Mouse (Mus musculus): ENCODE measurements at regions not wholly inside any gene's neighbourhood (a gene's known extent, or its start where the extent isn't known, plus 50 kb on each side); places are given as distances from the start of the nearest gene placed in this dataset.

- no peak for ATAC-seq (replicated peaks in 1 of 2; ENCODE audit: insufficient read depth in 1 of 2, low FRiP score in 2 of 2, low TSS enrichment in 1 of 2, low read depth in 1 of 2, poor library complexity in 2 of 2, severe bottlenecking in 2 of 2)
Measured at GRCm38 (mm10) chr3:155409371-155409770, 316.1 kb downstream of the Lrriq3 start.

DNA sequence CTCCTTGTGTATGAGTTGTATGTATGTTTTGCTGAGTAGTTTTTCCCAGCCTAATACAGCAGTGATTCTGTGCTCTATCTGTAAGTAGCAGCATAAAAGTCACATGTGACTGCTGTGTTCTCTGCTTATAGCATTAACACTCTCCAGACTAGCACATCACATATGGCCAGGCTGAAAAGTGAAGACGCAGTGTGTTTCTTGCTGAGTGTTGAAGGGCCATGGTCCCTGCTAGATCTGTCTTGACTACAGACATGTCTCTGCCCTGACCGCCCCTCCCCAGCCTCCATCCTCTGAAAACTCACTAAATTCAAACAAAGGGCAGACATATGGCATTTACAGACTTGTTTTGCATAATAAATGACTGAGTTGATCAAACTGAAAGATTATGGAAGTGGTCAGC lies 316.6 kb downstream of the Lrriq3 start:
- ATAC-seq (replicated peaks in 1 of 2; ENCODE audit: insufficient read depth in 1 of 2, low FRiP score in 2 of 2, low TSS enrichment in 1 of 2, low read depth in 1 of 2, poor library complexity in 2 of 2, severe bottlenecking in 2 of 2) = no peak

- no peak for ATAC-seq (replicated peaks in 1 of 2; ENCODE audit: insufficient read depth in 1 of 2, low FRiP score in 2 of 2, low TSS enrichment in 1 of 2, low read depth in 1 of 2, poor library complexity in 2 of 2, severe bottlenecking in 2 of 2)
Measured at GRCm38 (mm10) chr3:155459701-155460481, 366.7 kb downstream of the Lrriq3 start.

DNA sequence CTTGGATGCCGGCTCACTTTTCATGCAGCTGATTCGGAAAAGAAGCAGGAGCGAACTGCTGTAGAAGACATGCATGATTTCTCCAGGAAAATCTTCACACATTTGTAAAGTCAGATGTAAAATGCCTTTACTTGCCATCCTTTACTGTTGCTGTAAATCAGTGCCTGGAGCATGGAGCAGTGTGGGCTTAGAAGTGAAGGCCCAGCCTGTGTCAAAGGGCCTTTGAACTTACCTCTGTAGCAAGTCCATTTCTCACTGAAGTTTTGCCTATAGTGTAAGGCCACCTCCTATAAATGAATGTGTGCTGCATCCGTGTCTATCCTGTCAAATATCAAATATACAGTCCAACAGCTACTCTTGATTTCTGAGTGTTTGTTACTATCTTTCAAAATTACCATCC lies 368.9 kb downstream of the Lrriq3 start:
- ATAC-seq (replicated peaks in 1 of 2; ENCODE audit: insufficient read depth in 1 of 2, low FRiP score in 2 of 2, low TSS enrichment in 1 of 2, low read depth in 1 of 2, poor library complexity in 2 of 2, severe bottlenecking in 2 of 2) = no peak

- ATAC-seq (replicated peaks in 1 of 2; ENCODE audit: insufficient read depth in 1 of 2, low FRiP score in 2 of 2, low TSS enrichment in 1 of 2, low read depth in 1 of 2, poor library complexity in 2 of 2, severe bottlenecking in 2 of 2) = no peak
Measured at GRCm38 (mm10) chr3:155470742-155471141, 377.5 kb downstream of the Lrriq3 start.

DNA sequence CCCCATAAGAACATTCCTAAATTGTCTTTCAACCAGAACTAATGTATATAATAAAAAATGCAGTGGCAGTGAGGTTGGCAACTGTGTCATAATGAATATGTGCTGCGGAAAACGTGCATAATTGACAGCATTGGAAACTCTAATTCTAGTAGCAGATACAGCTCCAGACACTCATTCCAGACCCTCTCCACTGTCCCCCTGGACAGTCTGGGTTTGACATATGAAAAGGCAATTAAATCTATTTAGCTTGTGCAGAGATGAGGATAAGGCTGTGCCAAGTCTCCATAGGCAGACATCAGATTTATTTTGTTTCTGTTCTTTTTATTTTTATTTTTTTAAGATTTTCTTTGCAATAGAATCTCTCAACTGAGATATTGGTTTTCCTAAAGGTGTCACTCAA lies 392.3 kb downstream of the Lrriq3 start:
- ATAC-seq (replicated peaks in 1 of 2; ENCODE audit: insufficient read depth in 1 of 2, low FRiP score in 2 of 2, low TSS enrichment in 1 of 2, low read depth in 1 of 2, poor library complexity in 2 of 2, severe bottlenecking in 2 of 2) = no peak

DNA sequence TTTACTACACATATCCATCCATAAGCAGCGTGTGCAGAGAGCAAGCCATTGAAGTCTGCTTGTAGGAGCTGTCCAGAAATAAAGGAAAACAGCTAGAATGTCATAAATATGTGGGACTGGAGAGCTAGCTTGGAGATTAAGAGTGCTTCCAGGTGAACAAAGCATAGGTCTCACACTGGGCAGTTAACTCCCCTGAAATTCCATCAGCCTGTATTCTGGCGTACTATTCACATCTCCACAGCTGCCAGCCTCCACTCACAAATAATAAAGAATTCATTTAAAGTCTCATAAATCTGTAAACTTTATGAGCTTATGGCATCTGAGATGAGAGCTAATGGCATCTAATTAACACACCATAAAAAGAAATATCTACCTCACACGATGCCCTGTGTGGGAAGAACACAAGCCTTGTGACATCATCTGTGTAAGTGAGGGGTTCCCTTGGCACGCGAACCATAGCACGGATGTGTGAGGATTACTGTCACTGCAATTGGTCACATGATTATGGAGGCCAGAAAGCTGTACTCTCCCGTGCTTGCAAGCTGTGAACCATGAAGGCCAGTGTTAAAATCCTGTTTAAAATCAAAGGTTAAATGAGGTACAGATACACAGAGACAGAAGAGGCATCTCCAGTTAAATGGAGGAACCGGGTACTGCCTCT lies 394.8 kb downstream of the Lrriq3 start:
- ATAC-seq (replicated peaks in 1 of 2; ENCODE audit: insufficient read depth in 1 of 2, low FRiP score in 2 of 2, low TSS enrichment in 1 of 2, low read depth in 1 of 2, poor library complexity in 2 of 2, severe bottlenecking in 2 of 2) = no peak

DNA sequence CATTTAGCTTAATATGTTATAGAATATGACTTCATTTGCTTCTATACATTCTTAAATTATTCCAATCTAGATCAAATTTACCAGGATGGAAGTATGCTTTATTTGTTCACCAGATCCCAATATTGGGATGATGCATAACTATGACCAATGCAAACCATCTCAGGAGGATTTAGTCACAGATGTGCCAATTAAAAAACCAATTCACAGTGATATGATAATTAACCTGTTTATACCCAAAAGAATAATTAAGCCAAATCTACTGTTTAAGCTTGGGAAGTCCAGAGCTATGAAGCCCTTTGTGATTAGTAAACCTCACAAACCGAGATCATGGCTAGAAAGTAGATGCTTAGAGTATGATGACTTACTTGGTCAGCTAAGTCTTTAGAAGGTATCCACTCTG lies 397.4 kb downstream of the Lrriq3 start:
- ATAC-seq (replicated peaks in 1 of 2; ENCODE audit: insufficient read depth in 1 of 2, low FRiP score in 2 of 2, low TSS enrichment in 1 of 2, low read depth in 1 of 2, poor library complexity in 2 of 2, severe bottlenecking in 2 of 2) = no peak

DNA sequence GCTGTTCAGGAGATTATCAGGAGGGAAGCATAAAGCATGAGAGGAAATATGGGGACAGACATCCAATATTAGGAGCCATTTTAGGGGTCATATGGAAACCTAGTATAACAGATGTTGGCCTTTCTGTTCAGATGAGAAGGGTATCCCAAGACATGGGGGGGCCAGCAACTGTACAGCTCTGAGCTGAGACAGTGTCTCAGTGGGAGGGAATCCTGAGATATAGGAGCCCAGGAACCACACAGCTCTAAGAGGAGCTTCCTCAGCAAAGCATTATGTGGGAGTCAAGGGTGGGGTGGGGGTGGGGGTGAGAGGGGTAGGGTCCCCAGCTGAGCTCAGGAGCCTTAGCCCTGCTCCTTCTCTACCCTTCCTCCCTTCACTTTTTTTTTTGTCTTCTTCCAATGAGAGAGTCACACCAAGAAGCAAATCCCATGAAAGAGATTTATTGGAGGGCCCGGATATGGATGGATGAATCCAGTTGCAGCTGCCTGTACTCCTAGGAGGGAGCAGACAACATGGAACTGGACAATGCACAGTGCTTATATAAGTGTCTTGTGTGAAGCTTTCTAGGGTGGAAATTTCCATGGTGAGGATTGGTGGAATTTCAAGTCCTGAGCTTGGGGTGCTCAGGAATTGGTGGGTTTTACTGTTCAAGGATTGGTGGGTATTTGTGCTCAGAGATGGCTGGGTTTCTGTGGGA lies 417.1 kb downstream of the Lrriq3 start:
- ATAC-seq (replicated peaks in 1 of 2; ENCODE audit: insufficient read depth in 1 of 2, low FRiP score in 2 of 2, low TSS enrichment in 1 of 2, low read depth in 1 of 2, poor library complexity in 2 of 2, severe bottlenecking in 2 of 2) = no peak

GRCm38 (mm10) chr3:155513885-155514284 lies 420.7 kb downstream of the Lrriq3 start:
- ATAC-seq (replicated peaks in 1 of 2; ENCODE audit: insufficient read depth in 1 of 2, low FRiP score in 2 of 2, low TSS enrichment in 1 of 2, low read depth in 1 of 2, poor library complexity in 2 of 2, severe bottlenecking in 2 of 2) = no peak

DNA sequence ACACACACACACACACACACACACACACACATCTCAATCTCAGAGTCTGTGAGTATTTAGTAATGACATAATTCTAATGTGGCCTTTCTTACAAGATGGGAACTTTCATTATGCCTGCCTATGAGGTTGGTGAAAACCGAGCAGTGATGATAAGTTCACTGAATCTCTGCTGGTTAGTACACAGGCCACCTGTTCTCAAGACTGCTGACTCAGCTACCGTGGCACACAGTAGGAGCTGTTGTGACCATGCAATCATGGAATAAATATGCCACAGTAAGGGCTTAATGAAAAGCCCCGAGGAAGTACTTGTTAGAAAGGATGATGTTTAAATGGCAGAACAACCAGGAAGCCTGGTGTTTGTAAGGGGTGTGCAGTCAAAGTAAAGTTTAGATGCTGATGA lies 436.1 kb downstream of the Lrriq3 start:
- ATAC-seq (replicated peaks in 1 of 2; ENCODE audit: insufficient read depth in 1 of 2, low FRiP score in 2 of 2, low TSS enrichment in 1 of 2, low read depth in 1 of 2, poor library complexity in 2 of 2, severe bottlenecking in 2 of 2) = no peak

GRCm38 (mm10) chr3:155530811-155531210 lies 437.6 kb downstream of the Lrriq3 start:
- no peak for ATAC-seq (replicated peaks in 1 of 2; ENCODE audit: insufficient read depth in 1 of 2, low FRiP score in 2 of 2, low TSS enrichment in 1 of 2, low read depth in 1 of 2, poor library complexity in 2 of 2, severe bottlenecking in 2 of 2)

- ATAC-seq (replicated peaks in 1 of 2; ENCODE audit: insufficient read depth in 1 of 2, low FRiP score in 2 of 2, low TSS enrichment in 1 of 2, low read depth in 1 of 2, poor library complexity in 2 of 2, severe bottlenecking in 2 of 2) = no peak
Measured at GRCm38 (mm10) chr3:155532075-155532474, 438.8 kb downstream of the Lrriq3 start.

GRCm38 (mm10) chr3:155548204-155548603 lies 455.0 kb downstream of the Lrriq3 start:
- ATAC-seq (replicated peaks in 1 of 2; ENCODE audit: insufficient read depth in 1 of 2, low FRiP score in 2 of 2, low TSS enrichment in 1 of 2, low read depth in 1 of 2, poor library complexity in 2 of 2, severe bottlenecking in 2 of 2) = no peak

DNA sequence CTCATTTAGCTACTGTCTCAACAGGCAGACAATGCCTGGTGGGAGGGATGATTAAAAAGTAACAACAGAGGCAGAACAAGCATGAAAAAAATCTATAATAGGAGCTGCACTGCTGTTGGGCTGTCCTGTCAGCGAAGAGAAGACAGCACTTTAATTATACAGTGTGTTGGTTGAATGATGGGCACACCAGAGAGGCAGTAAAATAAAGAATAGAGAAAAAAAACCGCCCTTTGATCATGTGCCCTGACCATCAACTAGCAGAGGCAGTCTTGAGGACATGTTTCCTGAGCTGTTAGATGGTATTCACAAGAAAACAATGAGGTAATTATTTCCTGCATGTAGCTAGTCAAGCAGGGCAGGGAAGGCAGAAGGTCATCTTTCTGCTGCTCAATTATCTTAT lies 483.9 kb downstream of the Lrriq3 start:
- ATAC-seq (replicated peaks in 1 of 2; ENCODE audit: insufficient read depth in 1 of 2, low FRiP score in 2 of 2, low TSS enrichment in 1 of 2, low read depth in 1 of 2, poor library complexity in 2 of 2, severe bottlenecking in 2 of 2) = no peak

GRCm38 (mm10) chr3:155604001-155604400 lies 510.8 kb downstream of the Lrriq3 start:
- no peak for ATAC-seq (replicated peaks in 1 of 2; ENCODE audit: insufficient read depth in 1 of 2, low FRiP score in 2 of 2, low TSS enrichment in 1 of 2, low read depth in 1 of 2, poor library complexity in 2 of 2, severe bottlenecking in 2 of 2)

Measured in hematopoietic stem cell, adult 5-6 weeks (primary cell).